Mouse (Mus musculus): ENCODE data around the gene Gm732.

Gene Gm732

GRCm38 (mm10) chrX:107948365-107948764 lies at the start of gene Gm732:
TSS of gene Gm732 (minus strand) at chrX:107948465.
- no peak for DNase-seq (ENCODE audit: low spot score in 2 of 2)
